Mouse (Mus musculus) urinary bladder, postnatal 4 days (tissue): ENCODE results near the gene Btbd17.

ENCODE experiments used
- DNase-seq, 2 experiments: peaks; one replicate each; pipeline ENCODE4 v3.0.0; 2021 to 2022; ENCODE audit warnings: low spot score in 2 of 2

The Btbd17 gene

GRCm38 (mm10) chr11:114795848-114796322, at the start of gene Btbd17:
Btbd17 (minus strand) TSS chr11:114795945.
- DNase-seq = no peak

DNA sequence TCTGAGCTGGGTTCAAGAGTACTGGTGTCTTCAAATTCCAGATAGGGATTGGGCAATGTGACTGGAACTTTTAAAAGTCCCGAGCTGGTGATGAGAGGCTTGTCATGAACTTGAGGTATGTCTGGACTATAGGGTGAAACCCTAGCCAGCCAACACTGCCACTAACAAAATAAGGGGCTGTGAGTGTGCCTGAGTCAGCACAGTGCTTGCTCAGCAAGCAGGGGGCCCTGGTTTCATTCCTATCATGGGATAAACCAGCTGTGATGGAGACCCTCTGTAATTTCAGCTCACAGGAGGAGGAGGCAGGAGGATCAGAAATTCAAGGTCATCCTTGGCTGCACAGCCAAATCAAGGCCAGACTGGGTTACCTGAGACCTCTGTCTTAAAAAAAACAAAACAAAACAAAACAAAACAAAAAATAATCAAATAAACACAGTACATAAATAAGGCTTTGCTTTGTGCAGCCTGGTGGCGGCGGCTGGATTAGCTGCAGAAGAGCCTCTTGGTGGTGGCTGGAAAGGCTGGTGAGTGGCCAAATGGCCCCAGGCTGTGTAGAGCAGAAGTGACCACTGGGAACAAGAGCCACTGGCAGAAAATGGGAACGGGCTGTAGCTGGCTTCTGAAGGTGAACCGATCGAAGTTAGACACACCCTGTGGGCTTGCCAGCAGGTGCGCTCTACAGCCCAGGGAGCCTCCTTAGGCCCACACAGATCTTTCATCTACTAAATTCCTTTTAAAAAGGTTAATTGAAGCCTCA, 48.9 kb upstream of the Btbd17 start:
- DNase-seq = no peak

DNA sequence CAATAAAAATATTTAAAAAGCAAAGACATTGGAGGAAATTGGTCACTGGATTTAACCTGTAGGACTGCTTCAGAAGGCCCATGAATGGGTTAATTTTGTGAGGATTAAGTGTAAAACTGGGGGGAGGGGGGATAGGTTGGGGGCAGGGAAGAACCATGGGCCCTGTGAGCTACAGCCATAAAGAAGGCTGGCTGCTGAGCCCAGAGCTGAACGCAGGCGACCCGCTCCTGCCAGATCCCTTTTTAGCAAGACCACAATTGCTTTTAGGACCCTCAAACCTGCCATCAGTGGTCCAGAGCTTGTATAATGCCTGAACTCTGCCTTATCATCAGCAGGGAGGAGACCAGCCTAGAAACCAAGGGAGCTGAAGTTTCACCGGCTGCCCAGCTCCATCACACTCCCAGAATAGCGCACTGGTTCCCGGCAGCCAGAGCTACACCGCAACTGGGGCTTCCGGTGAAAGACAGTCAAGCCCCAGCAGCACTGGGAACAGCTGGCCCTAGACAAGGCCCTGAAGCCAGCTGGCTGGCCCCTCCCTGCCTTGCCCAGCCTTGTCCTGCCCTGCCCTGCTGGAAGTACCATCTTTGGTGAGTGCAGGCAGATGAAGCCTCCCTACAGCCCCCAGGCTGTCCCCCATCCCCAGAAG, 48.2 kb upstream of the Btbd17 start:
- DNase-seq = no peak

DNA sequence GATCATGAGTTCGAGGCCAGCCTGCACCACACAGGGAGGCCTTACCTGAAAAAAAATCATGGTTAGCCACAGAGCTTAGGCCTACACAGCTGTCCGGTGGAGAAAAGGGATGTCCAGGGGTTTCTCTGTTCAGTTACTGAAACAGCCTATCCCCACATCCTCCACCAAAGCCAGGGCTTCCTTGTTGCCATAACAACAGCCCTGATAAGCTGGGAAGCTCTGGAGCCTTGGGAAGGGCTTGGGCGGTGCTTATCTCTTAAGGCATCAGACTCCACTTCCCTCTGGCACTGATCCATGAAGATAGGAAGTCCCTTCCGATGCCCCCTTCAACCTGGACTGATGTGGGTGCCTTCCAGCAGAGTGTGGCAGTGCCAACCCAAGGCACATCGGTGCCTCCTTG, 37.4 kb upstream of the Btbd17 start:
- no peak for DNase-seq

- DNase-seq = no peak
Observed at GRCm38 (mm10) chr11:114830433-114830773, 34.7 kb upstream of the Btbd17 start.

- DNase-seq = peak; percentile 65 to 79
Observed at GRCm38 (mm10) chr11:114829499-114830432, 34.0 kb upstream of the Btbd17 start.

DNA sequence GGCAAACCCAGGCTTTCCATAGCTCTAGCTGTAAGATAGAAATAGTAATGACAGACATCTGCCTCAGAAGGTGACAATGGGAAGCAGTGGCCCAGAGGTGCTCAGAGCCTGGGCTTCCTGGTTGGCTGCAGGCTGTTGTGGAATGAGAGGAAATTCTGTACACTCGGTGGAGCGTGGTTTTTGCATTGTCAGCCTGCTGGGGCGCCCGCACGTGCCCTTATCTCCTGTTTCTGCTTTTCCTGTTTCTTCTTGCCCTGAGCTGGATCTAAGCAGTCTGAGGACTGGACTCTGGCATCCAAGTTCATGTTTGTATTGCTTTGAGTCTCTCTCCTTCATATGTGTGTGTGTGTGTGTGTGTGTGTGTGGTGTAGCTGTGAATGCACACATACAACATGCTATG, 30.9 kb upstream of the Btbd17 start:
- no peak for DNase-seq

DNA sequence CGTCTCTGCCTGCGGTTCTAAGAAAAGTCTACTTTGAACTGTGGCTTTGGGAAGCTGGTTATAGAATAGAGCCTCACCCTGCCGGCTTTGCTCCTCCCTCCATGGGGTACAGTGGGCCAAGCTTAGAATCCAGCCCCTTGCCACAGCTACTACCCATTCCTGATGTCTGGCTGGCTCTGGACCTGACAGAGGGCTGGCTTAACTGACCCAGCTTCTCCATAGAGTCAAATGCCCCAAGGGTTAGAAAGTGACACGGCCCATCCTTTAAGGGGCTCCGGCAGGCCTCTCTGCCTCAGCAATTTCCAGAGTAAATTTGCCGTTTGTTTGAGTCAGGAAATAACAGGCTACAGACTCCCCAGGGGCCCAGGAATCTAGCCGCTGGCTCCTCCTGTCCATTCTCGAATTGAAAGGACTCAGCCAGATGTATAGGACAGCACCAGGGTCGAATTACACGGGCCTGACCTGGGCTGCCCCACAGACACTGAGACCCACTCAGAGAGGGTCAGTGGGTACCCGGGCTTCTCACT, 27.5 kb upstream of the Btbd17 start:
- no peak for DNase-seq

DNA sequence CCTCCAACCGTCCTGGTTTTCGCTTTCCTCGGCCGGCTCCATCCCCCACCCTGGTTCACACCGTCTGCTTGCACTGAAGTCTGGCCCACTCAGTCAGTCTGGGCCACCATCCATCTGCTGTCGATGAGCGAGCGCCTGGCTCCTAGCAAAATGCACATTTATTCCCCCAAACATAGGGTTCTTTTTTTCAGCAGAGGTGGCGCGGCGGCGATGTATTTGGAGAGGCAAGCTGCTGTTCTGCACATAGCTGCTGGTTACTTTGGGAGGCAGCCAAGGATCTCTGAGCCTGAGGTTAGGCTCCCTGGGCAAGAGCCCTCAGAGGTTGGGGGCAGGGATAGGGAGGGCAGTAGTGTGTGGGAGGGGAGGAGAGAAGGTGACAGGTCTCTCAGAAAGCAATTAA, 27.0 kb upstream of the Btbd17 start:
- DNase-seq = no peak

DNA sequence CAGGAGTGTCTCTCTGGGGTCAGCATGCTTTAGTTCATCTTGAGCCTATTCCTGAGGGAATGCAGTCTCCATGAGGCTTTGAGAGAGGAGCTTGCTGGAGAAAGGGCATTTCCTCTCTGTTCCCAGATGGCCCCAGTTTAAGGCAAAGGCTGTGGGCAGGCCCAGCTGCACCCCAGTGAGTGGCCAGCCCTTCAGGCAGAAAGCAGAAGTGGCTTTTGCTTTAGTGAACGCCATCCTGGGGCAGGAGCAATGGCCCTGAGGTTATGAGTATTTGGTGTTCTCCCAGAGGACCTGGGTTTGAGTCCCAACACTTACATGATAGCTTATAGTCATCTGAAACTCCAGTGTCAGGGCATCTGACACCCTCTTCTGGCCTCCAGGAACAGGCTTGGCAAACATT, 25.6 kb upstream of the Btbd17 start:
- no peak for DNase-seq

DNA sequence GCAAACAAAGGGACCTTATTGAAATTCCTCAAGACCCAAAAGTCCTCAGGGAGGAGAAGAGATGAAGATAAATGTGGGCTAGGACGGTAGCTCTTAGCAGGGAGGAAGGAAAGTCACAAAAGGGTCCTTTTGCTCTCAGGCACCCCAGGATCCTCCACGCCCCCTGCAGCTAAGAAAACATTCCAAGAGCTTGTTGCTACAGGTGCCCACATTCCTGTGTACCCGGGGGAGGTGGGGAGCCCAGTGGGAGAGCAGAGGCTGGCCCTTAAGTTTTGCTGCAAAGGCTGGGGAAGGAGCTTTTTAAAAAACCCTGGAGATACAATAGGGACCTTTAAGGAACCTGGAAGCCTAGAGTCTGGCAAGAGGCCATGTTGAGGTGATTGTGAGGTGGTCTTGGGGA, 24.7 kb upstream of the Btbd17 start:
- DNase-seq = no peak

- no peak for DNase-seq
Observed at GRCm38 (mm10) chr11:114819110-114819509, 23.4 kb upstream of the Btbd17 start.

GRCm38 (mm10) chr11:114818185-114818584, 22.4 kb upstream of the Btbd17 start:
- no peak for DNase-seq

DNA sequence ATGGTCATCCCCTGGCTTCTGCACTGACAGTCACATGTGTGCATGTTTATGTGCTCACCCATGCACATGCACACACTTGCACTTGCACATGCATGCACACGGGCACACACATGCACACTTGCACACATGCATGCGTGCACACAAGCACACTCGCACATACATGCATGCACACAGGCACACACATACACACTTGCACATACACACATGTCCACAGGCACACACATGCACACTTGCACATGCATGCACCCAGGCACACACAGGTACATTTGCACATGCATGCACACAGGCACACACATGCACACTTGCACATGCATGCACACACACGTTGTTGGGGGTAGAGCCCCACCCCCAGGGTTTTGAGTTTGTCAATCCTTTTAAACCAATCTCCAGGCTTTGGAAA, 21.2 kb upstream of the Btbd17 start:
- no peak for DNase-seq

DNA sequence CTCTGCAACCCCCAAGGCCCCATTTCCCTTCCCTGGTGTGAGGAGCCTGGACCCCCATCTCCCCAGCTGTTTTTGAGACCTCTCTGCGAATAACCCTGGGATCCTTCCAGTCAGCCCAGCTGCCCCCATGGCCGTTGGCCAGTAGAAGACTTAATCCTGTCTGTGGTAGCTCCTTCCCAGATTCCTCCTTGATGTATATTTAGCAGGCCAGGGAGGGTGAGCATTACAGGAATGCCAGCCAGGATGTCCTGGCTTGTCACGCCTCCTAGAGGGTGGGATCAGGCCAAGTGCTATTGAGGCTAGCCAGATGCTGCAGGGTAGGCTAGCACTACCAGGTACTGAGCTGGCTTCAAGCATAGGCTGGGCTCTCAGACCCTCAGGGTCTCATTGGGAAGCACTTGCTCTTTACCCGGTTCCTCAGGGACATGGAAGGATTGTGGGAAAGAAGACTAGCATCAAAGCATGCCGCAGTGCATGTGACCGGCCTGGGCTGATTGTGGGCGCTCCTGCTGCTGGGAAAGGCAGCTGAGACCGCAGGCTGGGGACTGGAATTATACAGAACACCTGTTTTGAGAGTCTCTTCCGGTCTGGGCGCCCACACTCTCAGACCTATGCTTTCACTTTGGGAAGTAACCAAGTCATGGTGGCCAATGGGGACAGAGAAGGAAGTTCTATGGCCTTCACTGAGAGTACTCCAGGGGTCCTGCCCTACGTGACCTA, 19.3 kb upstream of the Btbd17 start:
- DNase-seq = no peak

DNA sequence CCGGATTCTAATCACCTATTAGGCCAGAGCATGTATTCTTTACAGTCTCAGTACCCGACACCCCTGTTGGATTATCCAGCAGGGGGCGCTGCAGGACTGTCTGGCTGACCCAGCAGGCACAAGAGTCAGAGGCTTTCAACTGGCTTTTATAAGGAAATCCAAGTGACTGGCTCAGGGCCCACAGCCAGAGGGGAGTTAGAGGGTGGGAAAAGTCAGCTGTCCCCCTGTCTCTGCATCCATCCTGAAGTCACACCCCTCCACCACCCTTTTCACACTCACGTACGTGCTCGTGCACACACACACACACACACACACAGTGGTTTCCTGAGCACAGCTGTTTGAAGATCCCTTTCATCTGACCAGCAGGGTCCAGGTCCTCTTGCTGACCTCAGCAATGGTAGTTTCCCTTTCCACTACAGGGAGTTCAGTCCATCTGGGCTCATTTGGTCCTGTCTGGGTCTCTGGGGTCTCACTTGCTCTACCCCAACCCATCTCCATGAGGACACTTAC, 17.0 kb upstream of the Btbd17 start:
- peak; percentile 84 to 97 for DNase-seq

DNA sequence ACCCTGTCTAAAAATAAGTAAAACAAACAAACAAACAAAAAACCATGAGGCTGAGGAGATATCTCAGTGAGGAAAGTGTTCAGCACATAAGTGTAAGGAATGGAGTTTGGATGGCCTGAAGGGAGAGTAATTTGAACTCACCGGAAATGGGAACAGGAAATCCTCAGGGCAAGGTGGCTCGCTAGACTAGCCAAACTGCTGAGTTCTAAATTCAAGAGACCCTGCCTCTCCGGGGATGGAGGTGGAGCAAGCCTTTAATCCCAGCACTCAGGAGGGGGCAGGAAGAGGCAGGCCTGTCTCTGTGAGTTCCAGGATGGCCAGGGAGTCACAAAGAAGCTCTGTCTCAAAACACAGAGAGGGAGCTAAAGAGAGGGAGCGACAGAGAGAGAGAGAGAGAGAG, 14.6 kb upstream of the Btbd17 start:
- DNase-seq = no peak

- no peak for DNase-seq
Observed at GRCm38 (mm10) chr11:114809371-114809770, 13.6 kb upstream of the Btbd17 start.

- no peak for DNase-seq
Observed at GRCm38 (mm10) chr11:114807686-114808427, 12.1 kb upstream of the Btbd17 start.

GRCm38 (mm10) chr11:114807025-114807424, 11.3 kb upstream of the Btbd17 start:
- no peak for DNase-seq

DNA sequence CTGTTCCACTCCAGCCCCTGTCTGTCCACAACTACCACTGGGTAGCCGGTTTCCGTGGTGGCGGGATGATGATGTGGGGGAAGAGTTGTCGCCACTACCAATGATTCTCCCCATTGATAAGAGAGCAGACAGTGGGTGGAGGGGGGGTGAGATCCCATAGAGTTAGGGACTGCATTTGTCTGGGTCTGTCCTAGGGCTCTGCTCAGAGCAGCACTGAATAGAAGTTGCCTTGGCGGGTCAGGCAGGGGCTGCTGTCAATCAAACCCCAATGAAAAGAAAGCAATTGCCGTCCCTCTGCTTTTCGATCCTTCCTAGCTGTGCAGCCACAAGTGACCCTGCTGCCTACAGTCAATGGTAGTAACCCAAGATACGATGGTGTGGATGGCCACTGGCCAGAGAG, 8.2 kb upstream of the Btbd17 start:
- no peak for DNase-seq
